Mouse (Mus musculus) bone marrow, adult 2 months (tissue): ENCODE results near the gene Pard3b. TPM values are rescaled to one million over a fixed set of nuclear protein-coding genes. Genes with fewer than 3 reads are reported as not detected.

Source experiments
- H3K27ac ChIP-seq: fragments of 200-500 bp; 2 replicates; pipeline ENCODE4 v1.5.1; 2012; ENCODE audit warnings: low read depth, mild to moderate bottlenecking, control low read depth, inconsistent platforms, low read length; ENCODE audit not compliant: control insufficient read depth, poor library complexity, insufficient read depth
- H3K4me1 ChIP-seq: fragments of 200-500 bp; 2 replicates; pipeline ENCODE4 v1.6.1; 2011; ENCODE audit warnings: low read length; ENCODE audit not compliant: control insufficient read depth, insufficient read depth
- H3K4me3 ChIP-seq: fragments of 200-500 bp; replicated peaks from 2 replicates; pipeline ENCODE3; 2011; ENCODE audit warnings: mild to moderate bottlenecking, low read depth, low read length, control low read depth; ENCODE audit not compliant: control insufficient read depth
- CTCF ChIP-seq: fragments of 200-500 bp; IDR thresholded peaks from 2 replicates; pipeline ENCODE4 v1.5.1; 2011; ENCODE audit warnings: low read length, control low read depth; ENCODE audit not compliant: control insufficient read depth, insufficient read depth
- POLR2A ChIP-seq: fragments of 200-500 bp; IDR thresholded peaks from 2 replicates; pipeline ENCODE4 v1.6.1; 2011; ENCODE audit warnings: low read depth, mild to moderate bottlenecking, control low read depth, low read length, borderline replicate concordance; ENCODE audit not compliant: control insufficient read depth
- WGBS: fragments of 180-500 bp; shearing (Covaris S2); methylation state at CpG from one replicate; pipeline ENCODE4 v1.1.7; 2018; 5-methylcytosine and 5-hydroxymethylcytosine counted together
- polyA plus RNA-seq: library from polyadenylated mRNA; stranded (reverse); fragments of >200 nt; gene quantifications from 2 replicates; pipeline ENCODE4 v1.2.4, GENCODE M21; 2011; ENCODE audit warnings: low replicate concordance; ENCODE audit not compliant: missing spikeins, insufficient read depth, insufficient read length

Pard3b gene
- polyA plus RNA-seq, 1 experiment, result 9.7 TPM

- TF ChIP-seq POLR2A, result no peak
- TF ChIP-seq CTCF, result no peak
- no peak overlapping the region for H3K27ac ChIP-seq
- peaks cover 4% of the 10 kb centered on the region; the same call in 1 of the 2 replicates for H3K4me1 ChIP-seq
- no peak overlapping the region for H3K4me3 ChIP-seq
- 54% methylated on average over 3 of the region's 3 CpGs for WGBS
Measured at GRCm38 (mm10) chr1:62394555-62394954, 755.9 kb downstream of the Pard3b start.

DNA sequence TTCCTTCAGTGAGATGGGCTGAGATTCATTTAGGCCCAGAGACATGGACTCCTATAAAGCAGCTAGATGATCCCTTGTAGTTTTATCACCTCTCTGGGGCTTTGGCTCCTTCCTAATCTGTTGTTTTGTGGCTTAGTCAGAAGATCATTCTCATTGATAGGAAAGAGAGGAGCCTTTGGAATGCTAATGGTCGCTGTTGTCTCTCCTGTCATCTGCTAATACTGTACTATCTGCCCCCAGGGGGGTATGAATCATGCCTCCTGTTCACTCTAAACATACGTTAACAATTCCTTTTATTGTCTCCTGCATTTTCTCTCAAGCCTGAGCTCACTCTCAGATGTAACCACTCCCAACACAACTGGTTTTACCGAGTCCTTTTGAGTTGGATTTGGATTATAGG lies 759.6 kb downstream of the Pard3b start:
- TF ChIP-seq CTCF (no peak), POLR2A (no peak)
- no peak overlapping the region for H3K4me3 ChIP-seq
- peaks cover 2% of the 10 kb centered on the region; the same call in 1 of the 2 replicates for H3K4me1 ChIP-seq
- no peak overlapping the region for H3K27ac ChIP-seq
- 62% methylated on average over 3 of the region's 3 CpGs for WGBS

DNA sequence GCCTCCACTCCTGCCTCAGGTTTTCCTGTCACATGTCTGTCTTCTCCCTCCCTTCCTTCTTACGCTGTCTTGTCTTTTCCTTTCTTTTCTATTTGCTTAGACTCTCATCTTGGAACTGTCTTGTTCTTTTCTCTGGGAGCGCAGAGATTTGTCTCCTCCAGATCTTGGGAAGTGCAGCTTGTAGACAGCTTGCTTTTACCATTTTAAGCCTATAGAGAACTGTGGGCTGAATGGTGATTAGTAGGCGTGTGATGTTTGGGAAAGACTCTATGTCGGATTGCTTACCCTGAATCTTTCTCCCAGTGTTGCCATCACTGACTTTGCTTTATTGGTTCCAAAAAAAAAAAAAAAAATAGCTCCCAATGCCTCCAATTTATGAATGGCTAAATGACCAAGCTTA lies 760.1 kb downstream of the Pard3b start:
- TF ChIP-seq CTCF (no peak), POLR2A (no peak)
- no peak overlapping the region for H3K27ac ChIP-seq
- H3K4me1 ChIP-seq, result peaks cover 2% of the 10 kb centered on the region; the same call in 1 of the 2 replicates
- WGBS, result 78% methylated on average over 4 of the region's 4 CpGs
- no peak overlapping the region for H3K4me3 ChIP-seq

DNA sequence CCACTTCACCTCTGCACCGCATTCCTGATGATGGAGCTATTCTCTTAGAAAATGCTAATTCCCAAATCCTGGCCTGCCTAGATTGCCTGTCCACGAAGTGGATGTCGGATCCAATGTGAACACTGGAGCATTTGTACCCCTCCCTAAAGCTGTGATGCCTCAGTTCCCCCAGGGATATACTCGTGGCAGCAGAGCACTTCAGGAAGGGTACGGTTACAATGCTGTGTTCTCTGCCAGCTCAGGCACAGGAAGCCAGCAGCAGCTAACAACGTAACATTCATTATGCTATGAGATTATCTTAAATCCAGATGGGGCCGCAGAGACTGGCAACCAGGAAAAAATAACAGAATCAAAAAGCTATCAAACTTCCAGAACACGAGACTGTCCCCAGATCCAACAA lies 766.4 kb downstream of the Pard3b start:
- Histone ChIP-seq H3K4me1 (no peaks in the 10 kb centered on the region), H3K4me3 (no peak overlapping the region), H3K27ac (no peak overlapping the region)
- 71% methylated on average over 8 of the region's 8 CpGs for WGBS
- no peak for TF ChIP-seq POLR2A
- TF ChIP-seq CTCF, result no peak

GRCm38 (mm10) chr1:62411368-62411767 lies 772.7 kb downstream of the Pard3b start:
- no peaks in the 10 kb centered on the region for H3K4me1 ChIP-seq
- no peak for TF ChIP-seq POLR2A
- TF ChIP-seq CTCF, result no peak
- no peak overlapping the region for H3K4me3 ChIP-seq
- no peak overlapping the region for H3K27ac ChIP-seq
- 93% methylated on average over 2 of the region's 2 CpGs for WGBS

- Histone ChIP-seq H3K27ac (no peak overlapping the region), H3K4me1 (no peaks in the 10 kb centered on the region), H3K4me3 (no peak overlapping the region)
- no peak for TF ChIP-seq CTCF
- no peak for TF ChIP-seq POLR2A
- WGBS, result 31% methylated on average over 4 of the region's 4 CpGs
Measured at GRCm38 (mm10) chr1:62412019-62412418, 773.4 kb downstream of the Pard3b start.

- WGBS, result 55% methylated on average over 3 of the region's 3 CpGs
- TF ChIP-seq POLR2A (no peak), CTCF (no peak)
- Histone ChIP-seq H3K4me3 (no peak overlapping the region), H3K4me1 (no peaks in the 10 kb centered on the region), H3K27ac (no peak overlapping the region)
Measured at GRCm38 (mm10) chr1:62412988-62413387, 774.4 kb downstream of the Pard3b start.

GRCm38 (mm10) chr1:62414521-62414920 lies 775.9 kb downstream of the Pard3b start:
- WGBS, result 55% methylated on average over 6 of the region's 6 CpGs

More at GRCm38 (mm10) chr1:62414521-62414920, 775.9 kb downstream of the Pard3b start:
- no peak for TF ChIP-seq CTCF
- TF ChIP-seq POLR2A, result no peak
- Histone ChIP-seq H3K4me3 (no peak overlapping the region), H3K27ac (no peak overlapping the region), H3K4me1 (no peaks in the 10 kb centered on the region)
